Mouse (Mus musculus): ENCODE results near the gene Fam124b.

Gene Fam124b

GRCm38 (mm10) chr1:80218268-80218667, at the start of gene Fam124b:
Gene Fam124b, minus strand, starts transcription at chr1:80218473.
- DNase-seq = peak; percentile 67

- no peak for DNase-seq
Measured at GRCm38 (mm10) chr1:80260443-80260842, 42.2 kb upstream of the Fam124b start.

- DNase-seq = no peak
Measured at GRCm38 (mm10) chr1:80258632-80259031, 40.4 kb upstream of the Fam124b start.

GRCm38 (mm10) chr1:80253309-80253708, 35.0 kb upstream of the Fam124b start:
- no peak for DNase-seq

- DNase-seq = no peak
Measured at GRCm38 (mm10) chr1:80250247-80250646, 32.0 kb upstream of the Fam124b start.

GRCm38 (mm10) chr1:80247131-80247530, 28.9 kb upstream of the Fam124b start:
- DNase-seq = no peak

GRCm38 (mm10) chr1:80244123-80244522, 25.9 kb upstream of the Fam124b start:
- DNase-seq = no peak

- no peak for DNase-seq
Measured at GRCm38 (mm10) chr1:80241579-80241978, 23.3 kb upstream of the Fam124b start.

GRCm38 (mm10) chr1:80240017-80240660, 21.9 kb upstream of the Fam124b start:
- DNase-seq = no peak

- no peak for DNase-seq
Measured at GRCm38 (mm10) chr1:80239481-80239880, 21.2 kb upstream of the Fam124b start.

- no peak for DNase-seq
Measured at GRCm38 (mm10) chr1:80236951-80237702, 18.9 kb upstream of the Fam124b start.

- DNase-seq = no peak
Measured at GRCm38 (mm10) chr1:80236126-80236525, 17.9 kb upstream of the Fam124b start.

- no peak for DNase-seq
Measured at GRCm38 (mm10) chr1:80230612-80231011, 12.3 kb upstream of the Fam124b start.

- no peak for DNase-seq
Measured at GRCm38 (mm10) chr1:80224839-80225412, 6.7 kb upstream of the Fam124b start.

- DNase-seq = no peak
Measured at GRCm38 (mm10) chr1:80221151-80221550, 2.9 kb upstream of the Fam124b start.

- DNase-seq = peak; percentile 29
Measured at GRCm38 (mm10) chr1:80213826-80214225, 4.4 kb downstream of the Fam124b start.

GRCm38 (mm10) chr1:80213146-80213545, 5.1 kb downstream of the Fam124b start:
- peak; percentile 6 for DNase-seq

GRCm38 (mm10) chr1:80202314-80202713, 16.0 kb downstream of the Fam124b start:
- no peak for DNase-seq

- DNase-seq = no peak
Measured at GRCm38 (mm10) chr1:80192837-80193236, 25.4 kb downstream of the Fam124b start.

GRCm38 (mm10) chr1:80181414-80181805, 36.9 kb downstream of the Fam124b start:
- DNase-seq = no peak

GRCm38 (mm10) chr1:80180767-80181413, 37.4 kb downstream of the Fam124b start:
- peak; percentile 65 for DNase-seq

GRCm38 (mm10) chr1:80180128-80180527, 38.1 kb downstream of the Fam124b start:
- peak; percentile 27 for DNase-seq

GRCm38 (mm10) chr1:80177651-80178382, 40.5 kb downstream of the Fam124b start:
- DNase-seq = peak; percentile 48
